Mouse (Mus musculus): ENCODE results near the gene Ptprh.

Ptprh gene

DNA sequence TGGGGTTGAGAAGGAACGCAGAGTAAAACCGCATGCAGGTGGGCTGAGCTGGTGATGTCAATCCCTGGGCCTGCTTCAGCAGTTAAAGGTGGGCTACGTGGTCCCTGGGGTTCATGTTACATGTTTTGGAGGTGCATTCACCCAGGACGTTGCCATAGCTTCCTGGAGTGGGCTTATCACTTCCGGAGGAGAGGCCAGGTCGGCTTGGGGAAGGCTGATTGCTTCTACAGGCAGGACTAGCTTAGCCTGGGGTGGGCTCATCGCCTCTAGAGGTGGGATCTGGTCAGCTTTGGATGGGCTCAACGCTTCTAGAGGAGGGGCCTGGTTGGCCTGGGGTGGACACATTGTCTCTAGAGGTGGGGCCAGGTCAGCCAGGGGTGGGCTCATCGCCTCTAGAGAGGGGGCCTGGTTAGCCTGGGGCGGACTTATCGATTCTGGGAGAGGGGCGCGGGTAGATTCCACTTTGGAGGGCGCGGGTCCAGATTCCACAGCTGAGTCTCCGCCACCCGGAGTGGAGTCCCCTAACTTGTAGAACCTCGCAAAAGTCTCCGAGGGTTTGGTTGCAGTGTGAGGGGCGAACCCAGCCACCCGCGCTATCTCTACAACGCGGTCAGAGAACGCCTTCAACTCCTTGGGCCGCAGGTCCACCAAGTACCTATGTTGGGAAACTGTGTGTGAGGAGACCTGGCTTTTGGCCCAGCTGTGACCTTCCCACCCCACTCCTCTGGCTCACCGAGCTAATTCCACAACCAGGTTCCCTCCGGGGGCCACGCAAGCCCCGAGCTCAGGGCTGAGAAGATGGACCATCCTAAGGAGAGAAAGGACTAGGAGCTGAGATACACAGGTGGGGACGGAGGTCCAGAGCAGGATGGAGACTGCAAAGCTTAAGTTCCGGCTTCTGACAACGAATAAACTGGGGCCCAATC lies 80.4 kb downstream of the Ptprh start:
- no peak for DNase-seq (ENCODE audit: low read depth, low spot score)

DNA sequence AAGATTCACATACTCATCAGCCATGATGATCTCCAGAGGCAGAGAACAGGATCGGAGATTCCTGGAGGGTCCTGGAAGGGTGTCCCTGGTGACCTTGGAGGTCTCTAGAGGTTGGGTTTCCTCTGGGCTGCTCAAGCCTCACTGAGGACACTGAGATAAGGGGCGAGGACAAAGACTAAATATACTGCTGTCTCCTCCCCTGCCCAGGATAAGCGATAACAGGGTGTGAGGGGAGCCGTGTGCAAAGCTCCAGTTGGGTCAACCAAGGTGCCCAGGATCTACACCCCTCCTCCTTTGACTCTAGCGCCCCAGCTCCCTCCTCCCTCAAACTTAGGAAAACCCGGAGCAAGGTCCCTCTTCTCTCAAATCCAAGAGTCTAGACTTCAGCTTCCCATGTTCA lies 81.5 kb downstream of the Ptprh start:
- DNase-seq (ENCODE audit: low read depth, low spot score): no peak

DNA sequence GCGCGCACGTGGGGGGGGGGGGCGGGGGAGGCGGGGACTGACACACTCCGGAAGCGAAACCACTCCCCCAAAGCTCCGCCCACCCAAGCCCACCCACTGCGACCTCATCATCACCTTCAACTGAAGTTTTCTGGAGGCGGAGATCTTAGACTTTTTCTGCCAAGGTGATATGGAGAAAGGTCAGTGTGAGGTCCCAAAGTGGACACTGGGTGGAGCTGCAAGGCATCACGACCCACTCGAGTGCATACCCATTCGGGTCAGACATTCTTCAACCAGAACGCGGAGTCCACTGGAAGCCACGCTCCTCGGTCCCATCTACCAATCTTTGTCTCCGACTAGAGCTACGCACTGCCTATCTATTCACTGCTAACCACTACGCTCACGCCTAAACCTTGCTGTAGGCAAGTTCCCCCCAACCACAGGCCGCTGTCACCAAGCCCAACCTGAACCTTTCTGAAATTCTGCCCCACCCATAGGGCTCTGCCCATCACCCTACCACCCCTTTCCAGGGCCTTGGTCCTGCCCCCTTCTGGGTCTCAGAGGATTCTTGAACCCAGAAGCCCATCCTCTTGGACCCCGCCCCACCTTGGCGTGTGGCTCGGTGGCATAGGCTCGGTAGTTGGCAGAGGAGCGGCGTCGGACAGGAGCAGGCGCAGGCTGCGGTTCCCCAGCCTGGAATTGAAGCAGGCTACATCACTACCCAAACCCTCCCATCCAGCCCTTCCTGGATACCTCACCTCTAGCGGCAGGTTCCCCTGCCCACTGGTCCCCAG lies 82.4 kb downstream of the Ptprh start:
- DNase-seq (ENCODE audit: low read depth, low spot score): no peak

DNA sequence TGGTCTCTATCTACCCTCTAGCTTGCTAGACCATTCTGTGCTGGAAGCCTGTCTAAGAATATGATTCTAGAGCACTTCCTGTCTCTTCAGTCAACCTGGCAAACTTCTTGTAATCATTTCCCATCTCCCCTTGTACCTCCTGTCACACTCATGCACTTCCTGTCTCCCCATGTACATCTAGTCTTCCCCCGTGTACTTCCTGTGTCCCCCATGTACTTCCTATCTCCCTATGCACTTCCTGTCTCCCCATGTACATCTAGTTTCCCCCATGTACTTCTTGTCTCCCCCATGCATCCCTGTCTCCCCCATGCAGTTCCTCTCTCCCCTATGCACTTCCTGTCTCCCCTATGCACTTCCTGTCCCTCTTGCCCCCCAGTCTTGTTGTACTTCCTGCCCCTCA lies 85.4 kb downstream of the Ptprh start:
- no peak for DNase-seq (ENCODE audit: low read depth, low spot score)

DNA sequence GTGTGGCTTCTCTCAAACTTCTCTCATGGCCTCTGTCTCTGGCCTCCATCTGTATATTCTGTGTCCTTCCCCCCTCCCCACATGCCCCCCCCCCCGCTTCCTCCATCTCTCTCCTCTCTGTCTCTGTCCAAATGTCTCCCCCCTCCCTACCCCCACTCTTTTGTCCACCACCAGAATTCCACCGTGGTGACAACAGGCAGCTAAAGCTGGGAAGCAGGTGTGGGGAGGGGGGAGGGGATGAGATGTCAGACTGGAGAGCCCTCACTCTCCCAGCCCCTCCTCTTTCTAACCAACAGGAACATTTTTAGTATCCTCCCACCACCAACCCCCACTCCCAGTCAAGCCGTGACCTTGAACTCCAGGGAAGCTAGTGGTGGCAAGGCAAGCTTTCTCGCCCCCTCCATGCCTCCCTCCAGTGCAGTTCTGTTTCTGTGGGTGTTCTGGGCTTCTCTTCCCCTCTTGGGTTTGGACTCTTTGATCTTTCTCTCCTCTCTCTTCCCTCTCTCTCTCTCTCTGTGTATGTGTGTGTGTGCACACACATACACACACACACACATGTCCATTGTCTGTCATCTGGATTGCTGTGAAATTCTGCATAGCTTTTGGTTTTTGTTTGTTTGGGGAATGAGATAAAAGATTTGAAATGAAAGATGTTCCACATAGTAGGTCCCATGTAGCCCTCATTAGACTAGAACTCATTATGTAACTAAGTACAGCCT lies 87.3 kb downstream of the Ptprh start, which contains the start of gene Tnnt1:
TSS of gene Tnnt1 (minus strand) at position 51 of the 719 bp plus-strand sequence.
- DNase-seq (ENCODE audit: low read depth, low spot score): no peak

DNA sequence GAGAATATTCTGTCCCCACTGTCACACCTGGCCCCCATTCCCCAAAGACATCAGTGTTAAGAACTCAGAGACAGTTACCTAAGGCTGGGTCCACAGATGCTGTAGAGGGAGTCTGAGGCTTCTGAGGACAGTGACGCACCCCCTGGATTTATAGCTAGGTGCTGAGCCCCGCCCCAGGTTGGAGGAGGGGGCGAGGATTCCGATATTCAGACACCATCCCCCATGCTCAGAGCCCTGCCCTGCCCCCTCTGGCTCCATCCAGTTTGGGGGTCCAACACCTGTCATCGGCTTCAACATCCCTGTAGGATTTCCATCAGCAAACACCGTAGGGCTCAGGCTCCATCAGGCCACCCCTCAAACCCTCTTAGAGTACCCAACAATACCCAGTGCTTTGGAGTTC lies 88.0 kb downstream of the Ptprh start:
- no peak for DNase-seq (ENCODE audit: low read depth, low spot score)

DNA sequence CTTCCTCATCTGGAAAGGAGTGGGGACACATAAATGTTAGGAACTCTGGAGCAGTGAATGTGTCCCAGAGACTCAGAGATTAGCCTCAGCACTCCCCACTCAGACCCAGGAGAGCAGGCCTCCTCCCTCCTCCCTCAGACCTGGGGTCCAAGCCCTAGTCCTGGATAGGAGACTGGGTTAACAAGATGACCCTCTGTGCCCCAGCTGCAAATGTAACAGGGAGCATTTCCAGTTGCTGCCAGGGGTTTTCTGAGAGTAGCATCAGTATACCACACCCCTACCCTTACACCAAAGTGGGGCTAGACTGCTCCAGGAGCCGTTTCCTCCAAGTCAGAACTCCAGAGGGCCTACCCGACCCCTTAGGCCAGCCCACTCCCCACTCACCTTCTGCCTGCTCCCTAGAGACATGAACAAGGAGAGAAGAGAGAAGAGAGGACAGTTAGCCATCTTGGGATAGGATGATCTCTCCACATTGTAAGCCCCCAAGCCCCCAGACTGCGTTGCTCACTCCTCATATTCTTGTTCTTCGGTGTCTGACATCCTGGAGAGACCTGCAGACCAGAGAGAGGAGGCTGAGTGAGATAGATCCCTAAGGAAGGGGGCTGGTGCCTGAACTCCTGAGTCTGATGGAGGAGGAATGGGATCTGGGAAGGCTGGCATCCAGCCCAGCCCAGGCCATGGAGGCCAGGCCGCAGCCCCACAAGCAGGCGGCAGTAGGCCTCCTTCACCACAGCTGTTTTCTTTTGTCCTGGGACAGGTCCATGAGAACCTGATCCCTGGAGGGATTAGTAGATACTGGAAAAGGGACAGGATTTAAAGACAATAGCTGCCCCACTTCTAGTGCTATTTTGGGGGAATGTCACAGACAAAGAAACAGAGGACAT lies 89.8 kb downstream of the Ptprh start:
- DNase-seq (ENCODE audit: low read depth, low spot score): no peak

DNA sequence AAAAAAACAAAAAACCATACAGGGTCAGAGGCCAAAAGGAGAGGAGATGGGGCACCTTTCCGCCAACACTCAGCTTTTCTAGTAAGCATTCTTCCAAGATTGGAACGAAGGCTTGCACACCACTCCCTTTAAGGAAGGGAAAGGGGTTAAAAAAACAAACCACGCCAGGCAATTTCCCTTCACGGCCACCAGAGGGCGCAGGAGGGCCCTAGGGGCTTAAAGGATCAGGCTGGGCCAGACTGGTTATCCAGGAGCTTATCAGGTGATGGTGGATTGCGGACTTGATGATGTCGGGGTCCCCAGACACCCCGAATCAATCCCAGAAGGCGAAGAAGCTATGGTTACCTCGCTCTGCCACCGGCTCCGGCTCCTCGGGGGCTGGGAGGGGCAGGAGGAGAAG lies 90.6 kb downstream of the Ptprh start:
- DNase-seq (ENCODE audit: low read depth, low spot score): peak; percentile 42

DNA sequence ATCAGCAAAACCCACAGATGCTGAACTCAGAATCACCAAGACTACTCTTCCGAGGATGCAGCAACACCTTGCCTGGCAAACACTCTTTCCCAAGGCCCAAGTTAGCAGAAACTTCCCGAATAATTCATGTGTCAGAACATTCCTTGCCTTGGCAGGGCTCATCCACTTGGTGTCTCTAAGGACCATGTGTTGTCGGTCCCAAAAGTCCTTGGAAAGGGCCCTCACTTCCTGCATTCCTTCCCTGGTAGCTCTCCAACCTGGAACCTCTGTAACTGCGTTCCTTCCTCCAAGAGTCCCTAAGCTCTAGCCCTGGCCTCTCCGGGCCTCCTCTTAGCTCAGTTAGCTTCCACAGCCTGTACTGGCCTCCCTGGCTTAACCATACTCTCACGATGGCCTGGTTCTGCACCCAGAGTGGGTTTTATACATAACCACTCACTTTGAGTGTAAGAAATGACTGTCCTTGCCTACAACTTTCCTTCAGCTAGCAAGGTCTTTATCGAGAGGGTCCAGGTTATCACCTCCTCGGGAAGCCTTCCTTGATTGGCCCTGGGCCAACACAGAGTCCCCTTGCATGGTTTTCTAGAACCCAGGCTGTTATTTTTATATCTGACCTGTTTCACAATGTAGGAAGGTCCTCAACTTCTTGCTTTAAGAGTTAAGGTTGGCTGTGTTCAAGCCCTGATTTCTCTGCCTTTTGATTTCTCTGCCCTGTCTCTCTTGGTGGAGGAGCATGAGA lies 92.2 kb downstream of the Ptprh start:
- no peak for DNase-seq (ENCODE audit: low read depth, low spot score)

DNA sequence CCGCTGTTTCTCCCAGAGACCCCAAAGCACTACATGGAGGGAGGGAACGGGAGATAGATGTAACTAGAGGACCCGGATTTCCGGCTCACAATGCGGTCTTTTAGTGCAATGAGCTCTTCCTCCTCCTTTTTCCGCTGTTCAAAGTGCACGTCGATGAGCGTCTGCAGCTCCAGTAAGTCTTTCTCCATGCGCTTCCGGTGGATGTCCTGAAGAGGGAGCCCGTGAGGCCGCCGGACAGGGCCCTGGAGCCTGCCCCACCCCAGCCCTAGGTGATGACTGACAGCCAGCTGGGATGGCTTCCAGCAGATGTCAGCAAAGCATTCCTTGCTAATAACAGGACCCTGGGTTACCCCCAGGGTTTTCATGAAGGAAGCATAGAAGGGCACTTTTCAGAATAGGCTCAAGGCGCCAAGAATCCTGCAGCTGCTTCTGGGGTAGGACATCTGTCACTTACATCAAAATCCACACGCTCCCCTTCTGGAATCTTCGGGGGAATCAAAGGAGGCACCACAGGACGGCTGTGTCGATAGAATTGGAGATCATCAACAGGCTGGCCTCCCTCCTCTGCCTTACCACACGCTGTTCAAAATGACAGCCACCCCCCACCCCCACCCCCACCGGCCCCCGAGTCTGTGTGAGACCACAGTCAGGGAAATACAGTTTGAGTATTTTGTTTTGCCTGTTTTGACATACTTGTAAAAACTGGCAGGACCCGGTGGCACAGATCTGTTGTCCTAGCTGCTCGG lies 93.8 kb downstream of the Ptprh start:
- peak; percentile 54 for DNase-seq (ENCODE audit: low read depth, low spot score)

DNA sequence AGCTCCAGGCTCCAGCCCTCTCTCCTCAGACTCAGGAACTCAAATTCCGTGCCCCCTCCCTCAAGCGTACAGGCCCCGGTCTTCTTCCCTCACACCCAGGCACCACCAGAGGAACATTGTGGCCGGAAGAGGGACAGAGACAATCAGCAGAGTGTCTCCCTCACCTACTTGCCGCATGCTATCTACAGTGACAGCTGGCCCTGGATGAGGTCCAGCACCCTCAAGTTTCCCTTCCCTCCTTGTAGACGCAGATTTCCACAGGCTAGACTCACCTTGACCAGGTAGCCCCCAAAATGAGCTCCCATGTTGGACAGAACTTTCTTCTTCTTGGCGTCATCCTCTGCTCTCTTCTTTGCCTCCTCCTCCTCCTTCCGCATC lies 95.1 kb downstream of the Ptprh start:
- no peak for DNase-seq (ENCODE audit: low read depth, low spot score)

DNA sequence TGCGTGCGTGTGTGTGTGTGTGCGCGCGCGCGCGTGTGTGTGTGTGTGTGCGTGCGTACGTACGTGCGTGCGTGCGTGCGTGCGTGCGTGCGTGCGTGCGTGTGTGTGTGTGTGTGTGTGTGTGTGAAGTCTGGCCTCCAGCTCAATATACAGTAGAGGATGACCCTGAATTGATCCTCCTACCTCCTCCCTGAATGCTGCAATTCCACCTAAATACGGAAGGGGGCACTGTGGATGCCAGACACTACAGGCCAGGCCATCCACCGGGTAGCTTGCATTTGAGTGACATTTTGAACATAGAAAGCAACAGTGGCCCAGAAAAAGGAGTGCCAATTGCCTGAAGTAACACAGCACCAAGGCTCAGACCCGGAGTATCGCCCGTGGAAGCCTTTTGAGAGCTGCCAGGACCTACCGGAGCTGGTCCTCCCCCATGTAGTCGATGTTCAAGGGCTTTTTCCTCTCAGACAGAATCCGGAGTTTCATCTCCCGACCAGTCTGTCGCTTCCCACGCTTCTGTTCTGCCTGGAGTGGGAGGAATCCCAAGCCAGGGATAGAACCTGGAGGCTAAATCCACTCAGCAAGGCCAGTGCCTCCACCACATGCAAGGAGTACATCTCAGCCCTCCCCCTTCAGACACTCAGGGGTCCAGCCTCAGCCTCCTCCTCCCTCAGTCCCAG lies 95.6 kb downstream of the Ptprh start:
- DNase-seq (ENCODE audit: low read depth, low spot score): no peak

DNA sequence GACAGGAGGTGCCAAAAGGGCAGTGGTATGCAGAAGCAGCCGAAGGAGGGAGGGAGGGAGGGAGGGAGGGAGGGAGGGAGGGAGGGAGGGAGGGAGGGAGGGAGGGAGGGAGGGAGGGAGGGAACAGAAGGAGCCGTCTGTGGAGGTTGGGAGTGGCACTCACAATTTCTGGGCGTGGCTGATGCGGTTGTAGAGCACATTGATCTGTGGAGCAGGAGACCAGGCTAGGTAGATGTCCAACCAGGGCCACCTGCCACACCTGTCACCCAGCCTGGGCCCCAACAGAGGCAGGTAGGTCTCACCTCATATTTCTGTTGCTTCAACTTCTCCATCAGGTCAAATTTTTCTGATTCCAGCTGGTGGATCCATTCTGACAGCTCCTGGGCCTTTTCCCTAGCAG lies 96.6 kb downstream of the Ptprh start:
- no peak for DNase-seq (ENCODE audit: low read depth, low spot score)

DNA sequence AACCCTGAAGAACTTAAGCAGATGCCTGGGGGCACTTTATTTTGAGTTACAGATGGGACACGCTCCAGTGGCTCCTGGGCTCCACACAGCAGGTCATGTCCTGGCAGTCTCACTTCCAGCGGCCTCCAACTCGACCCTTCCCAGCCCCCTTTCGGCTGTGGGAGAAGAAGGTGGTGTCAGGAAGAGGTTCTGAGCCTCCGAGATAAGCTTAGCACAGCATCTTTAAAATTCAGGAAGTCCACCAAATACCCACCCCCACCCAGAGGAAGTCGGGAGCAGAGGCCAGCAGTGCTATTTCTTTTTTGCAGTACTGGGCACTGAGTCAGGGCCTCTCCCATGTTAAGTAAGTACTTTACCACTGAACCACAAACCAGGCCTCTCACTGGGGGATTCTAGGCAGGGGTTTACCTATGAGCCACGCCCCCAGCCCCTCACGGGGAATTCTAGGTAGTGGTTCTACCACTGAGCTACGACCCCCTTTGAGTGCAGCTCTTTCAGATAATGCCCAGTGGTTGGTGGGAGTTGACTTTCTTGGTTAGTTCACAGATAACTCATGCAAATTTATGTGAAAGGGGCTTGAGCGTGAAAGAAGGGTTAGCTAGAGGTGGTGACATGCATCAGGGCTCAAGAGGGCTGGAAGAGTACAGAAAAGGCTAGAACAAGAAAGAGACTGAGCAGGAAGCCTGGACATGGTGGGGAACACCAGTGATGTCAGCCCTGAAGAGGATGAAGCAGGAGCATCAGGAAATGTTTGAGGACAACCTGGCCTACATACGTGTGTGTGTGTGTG lies 99.0 kb downstream of the Ptprh start:
- DNase-seq (ENCODE audit: low read depth, low spot score): no peak

DNA sequence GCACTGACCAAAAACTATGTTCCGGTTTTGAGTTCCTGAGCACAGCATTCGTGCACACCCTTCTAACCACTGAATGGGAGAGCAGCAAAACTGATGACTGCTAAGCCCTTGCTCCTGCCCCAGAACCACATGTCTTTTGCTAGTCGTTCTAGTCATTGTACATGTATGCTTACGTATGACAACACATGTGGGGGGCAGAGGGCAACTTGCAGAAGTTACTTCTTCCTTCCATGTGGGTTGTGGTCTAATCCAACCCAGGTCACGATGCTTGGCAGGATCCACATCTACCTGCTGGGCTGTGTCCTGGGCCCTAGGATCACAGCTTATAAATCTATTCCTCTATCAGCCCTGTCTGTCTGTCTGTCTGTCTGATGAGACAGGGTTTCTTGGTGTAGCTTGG lies 100.0 kb downstream of the Ptprh start:
- no peak for DNase-seq (ENCODE audit: low read depth, low spot score)

DNA sequence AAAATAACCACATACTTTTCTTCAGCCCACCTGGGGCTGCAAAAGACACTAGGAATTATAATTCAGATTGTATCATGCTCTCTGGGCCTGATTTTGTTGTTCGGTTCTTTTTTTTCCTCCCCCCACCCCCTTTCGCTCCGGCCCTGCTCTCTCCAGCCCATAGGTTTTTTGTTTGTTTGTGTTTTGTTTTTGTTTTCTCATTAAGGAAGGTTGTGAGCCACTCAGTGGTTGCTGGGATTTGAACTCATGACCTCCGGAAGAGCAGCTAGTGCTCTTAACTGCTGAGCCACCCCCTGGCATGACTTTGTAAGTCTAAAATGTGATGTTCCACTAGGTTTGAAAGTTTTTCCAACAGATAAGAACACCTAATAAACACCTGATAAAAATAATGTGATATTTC lies 100.7 kb downstream of the Ptprh start:
- DNase-seq (ENCODE audit: low read depth, low spot score): no peak

DNA sequence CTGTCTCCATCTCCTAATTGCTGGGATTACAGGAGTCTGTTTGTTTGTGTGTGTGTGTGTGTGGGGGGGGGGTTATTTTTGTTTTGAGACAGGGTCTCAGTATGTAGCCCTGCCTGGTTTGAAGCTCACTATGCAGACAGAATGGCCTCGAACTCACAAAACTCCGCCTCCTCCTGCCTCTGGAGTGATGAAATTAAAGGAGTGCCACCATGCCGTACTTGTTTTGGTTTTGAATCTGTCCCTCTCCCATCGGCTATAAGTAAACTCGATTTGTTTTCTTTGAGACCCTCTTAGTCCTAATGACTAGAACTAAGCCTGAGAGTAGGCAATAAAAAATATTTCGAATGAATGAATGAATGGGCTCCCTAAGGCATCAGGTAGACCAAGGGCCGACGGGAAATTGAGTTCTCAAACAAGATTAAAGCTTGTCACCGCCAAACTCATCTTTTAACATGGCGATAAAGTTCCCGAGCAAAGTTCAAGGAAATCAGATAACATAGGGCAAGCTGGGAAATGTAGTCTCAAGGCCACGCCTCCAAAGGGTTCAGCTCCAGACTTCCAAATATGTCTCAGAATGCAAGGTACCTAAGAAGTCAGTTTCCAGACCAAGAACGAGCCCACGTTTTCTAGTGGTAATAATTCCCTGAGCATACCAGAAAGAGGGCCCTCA lies 101.3 kb downstream of the Ptprh start:
- peak; percentile 61 for DNase-seq (ENCODE audit: low read depth, low spot score)
